Mouse (Mus musculus) bone marrow, adult 2 months (tissue): ENCODE results near the gene Smim1.

Experiments
- CTCF ChIP-seq: fragments of 200-500 bp; IDR thresholded peaks from 2 replicates; pipeline ENCODE4 v1.5.1; 2011; ENCODE audit warnings: low read length, control low read depth; ENCODE audit not compliant: control insufficient read depth, insufficient read depth
- POLR2A ChIP-seq: fragments of 200-500 bp; IDR thresholded peaks from 2 replicates; pipeline ENCODE4 v1.6.1; 2011; ENCODE audit warnings: low read depth, mild to moderate bottlenecking, control low read depth, low read length, borderline replicate concordance; ENCODE audit not compliant: control insufficient read depth

DNA sequence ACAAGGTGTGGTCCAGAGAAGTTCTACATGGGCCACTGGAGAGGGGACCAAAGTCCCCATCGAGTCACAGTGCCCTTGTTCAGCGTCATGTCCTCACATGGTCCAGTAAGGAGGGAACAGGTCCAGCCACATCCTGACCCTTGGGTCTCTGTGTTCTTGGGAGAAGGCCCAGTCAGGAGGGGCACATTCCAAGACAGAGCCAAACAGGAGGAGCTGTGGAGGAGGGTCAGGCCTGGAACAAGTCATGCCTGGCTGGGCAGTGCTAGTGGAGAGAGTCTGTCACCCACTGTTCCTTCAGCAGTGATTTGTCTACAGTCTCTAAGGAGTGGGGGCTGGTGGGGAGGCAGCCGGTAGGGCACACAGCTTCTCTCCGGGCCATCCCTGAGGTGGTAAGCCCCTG lies 3.6 kb downstream of the Smim1 start:
- no peak for TF ChIP-seq CTCF
- TF ChIP-seq POLR2A: no peak
